Mouse (Mus musculus) small intestine, adult 10 weeks (tissue): ENCODE data around the gene Slco2a1. TPM values are rescaled to one million over a fixed set of nuclear protein-coding genes. Genes with fewer than 3 reads are reported as not detected.

Source experiments
- polyA plus RNA-seq: library from polyadenylated mRNA; stranded (reverse); fragments of 350-450 nt; fragmentation: Illumina TruSeq; extraction: RNeasy Lipid Tissue Mini Kit (QIAGEN cat#74804); gene quantifications from one replicate; pipeline ENCODE4 v1.2.3, GENCODE M21; 2014; ENCODE audit warnings: low replicate concordance

Slco2a1 gene
- polyA plus RNA-seq = 9.2 TPM

GRCm38 (mm10) chr9:102988462-102988861, at the start of gene Slco2a1:
Gene Slco2a1 (plus strand): TSS chr9:102988712.

GRCm38 (mm10) chr9:103111621-103112470, 123.3 kb downstream of the Slco2a1 start, which contains the start of gene Rab6b:
Gene Rab6b (plus strand): TSS chr9:103111787.

Other genes with a start within 250 kb of the Slco2a1 start
- 66.2 TPM for gene Ryk, start 153.8 kb upstream of the Slco2a1 start, polyA plus RNA-seq
- gene Rab6b, start 123.1 kb downstream of the Slco2a1 start, polyA plus RNA-seq = 1.8 TPM
- 6.3 TPM for gene Srprb, start 213.4 kb downstream of the Slco2a1 start, polyA plus RNA-seq
- gene Gm20425, start 241.6 kb downstream of the Slco2a1 start, polyA plus RNA-seq = 1.7 TPM
- gene Trf, start 241.7 kb downstream of the Slco2a1 start, polyA plus RNA-seq = 29.1 TPM